Mouse (Mus musculus) embryonic facial prominence, embryonic 11.5 days (tissue): ENCODE measurements around the gene Atf2. TPM values are rescaled to one million over a fixed set of nuclear protein-coding genes. Genes with fewer than 3 reads are reported as not detected.
A peak's percentile ranks its signal among the peaks of the same experiment; 100 is the strongest.
"Not testable (repeated sequence)": the region's sequence is repeated elsewhere in the genome, so short reads cannot be mapped to it uniquely, and the experiment has no call there.

Experiments used
- ATAC-seq: fragments of 200-750 bp; cut with Nextera tagmentation; replicated peaks from 2 replicates; pipeline ENCODE4 v1.8.0; 2017; ENCODE audit warnings: low read depth; ENCODE audit not compliant: insufficient number of reproducible peaks, low FRiP score, low TSS enrichment
- DNase-seq: peaks from one replicate; pipeline ENCODE4 v3.0.0-alpha.2; 2015; ENCODE audit warnings: low spot score
- H3K27ac ChIP-seq: fragments of 300-500 bp; sonication (generic); replicated peaks from 2 replicates; pipeline ENCODE4 v1.5.1; 2014; ENCODE audit warnings: mild to moderate bottlenecking, low read depth, low read length, control low read depth
- H3K27me3 ChIP-seq: fragments of 300-500 bp; sonication (generic); 2 replicates; pipeline ENCODE4 v1.6.1; 2014; ENCODE audit warnings: mild to moderate bottlenecking, low read length, moderate library complexity, mixed read lengths; ENCODE audit not compliant: control insufficient read depth, insufficient read depth
- H3K36me3 ChIP-seq: fragments of 300-500 bp; sonication (generic); replicated peaks from 2 replicates; pipeline ENCODE4 v1.6.1; 2014; ENCODE audit warnings: low read depth, mild to moderate bottlenecking, low read length, moderate library complexity, mixed read lengths; ENCODE audit not compliant: control insufficient read depth, insufficient read depth
- H3K4me1 ChIP-seq: fragments of 300-500 bp; sonication (generic); 2 replicates; pipeline ENCODE4 v1.6.1; 2014; ENCODE audit warnings: low read length, mixed read lengths; ENCODE audit not compliant: control insufficient read depth, insufficient read depth
- H3K4me2 ChIP-seq: fragments of 300-500 bp; sonication (generic); 2 replicates; pipeline ENCODE4 v1.6.1; 2014; ENCODE audit warnings: low read depth, mild to moderate bottlenecking, control low read depth, low read length, moderate library complexity
- H3K4me3 ChIP-seq: fragments of 300-500 bp; sonication (generic); 2 replicates; pipeline ENCODE4 v1.5.1; 2014; ENCODE audit warnings: low read depth, low read length, control low read depth
- H3K9ac ChIP-seq: fragments of 300-500 bp; sonication (generic); replicated peaks from 2 replicates; pipeline ENCODE4 v1.6.1; 2014; ENCODE audit warnings: mild to moderate bottlenecking, control low read depth, low read length
- H3K9me3 ChIP-seq: fragments of 300-500 bp; sonication (generic); replicated peaks from 2 replicates; pipeline ENCODE4 v1.6.1; 2016; ENCODE audit warnings: mild to moderate bottlenecking, low read length, inconsistent platforms, mixed read lengths; ENCODE audit not compliant: control insufficient read depth
- WGBS: fragments of 180-500 bp; shearing (Covaris S2); extraction: QIAGEN DNeasy Blood & Tissue Kit; methylation state at CpG from one replicate; pipeline ENCODE4 v1.1.7; 2014; 5-methylcytosine and 5-hydroxymethylcytosine counted together
- polyA plus RNA-seq: library from polyadenylated mRNA; unstranded; fragments of >200 nt; fragmentation: Nextera tagmentation; extraction: Ambion mirVana; gene quantifications from 2 replicates; pipeline ENCODE4 v1.2.1, GENCODE M21; 2014

The Atf2 gene
- polyA plus RNA-seq, 1 experiment from 2014 or later: 81.6 TPM

DNA sequence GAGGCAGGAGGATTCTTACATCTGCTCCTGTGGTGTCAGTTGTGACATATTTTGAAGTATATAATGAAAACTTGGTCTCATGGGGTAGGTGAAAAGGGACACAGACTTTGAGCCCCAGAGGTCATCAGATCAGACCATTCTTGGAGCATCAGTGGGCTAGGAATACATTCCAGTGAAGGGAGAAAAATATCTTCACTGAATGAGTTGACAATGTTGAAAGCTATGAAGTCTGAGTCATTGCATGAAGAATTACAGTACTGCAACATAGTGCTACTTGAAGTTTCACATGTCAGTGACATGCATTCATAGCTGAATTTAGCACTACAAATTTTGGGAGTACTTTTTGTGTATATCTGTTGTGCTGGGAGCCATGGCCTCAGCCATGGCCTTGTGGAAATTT is 8.7 kb upstream of the Atf2 start:
- no peaks in the 10 kb centered on the region for H3K4me1 ChIP-seq
- H3K27ac ChIP-seq: no peak overlapping the region
- no peaks in the 10 kb centered on the region for H3K9me3 ChIP-seq
- no peak overlapping the region for H3K4me3 ChIP-seq
- no peaks in the 10 kb centered on the region; the same call in 1 of the 2 replicates for H3K36me3 ChIP-seq
- H3K9ac ChIP-seq: no peak overlapping the region
- no peak overlapping the region for H3K4me2 ChIP-seq
- DNase-seq (no peak), ATAC-seq (no peak)
- no peaks in the 10 kb centered on the region for H3K27me3 ChIP-seq

DNA sequence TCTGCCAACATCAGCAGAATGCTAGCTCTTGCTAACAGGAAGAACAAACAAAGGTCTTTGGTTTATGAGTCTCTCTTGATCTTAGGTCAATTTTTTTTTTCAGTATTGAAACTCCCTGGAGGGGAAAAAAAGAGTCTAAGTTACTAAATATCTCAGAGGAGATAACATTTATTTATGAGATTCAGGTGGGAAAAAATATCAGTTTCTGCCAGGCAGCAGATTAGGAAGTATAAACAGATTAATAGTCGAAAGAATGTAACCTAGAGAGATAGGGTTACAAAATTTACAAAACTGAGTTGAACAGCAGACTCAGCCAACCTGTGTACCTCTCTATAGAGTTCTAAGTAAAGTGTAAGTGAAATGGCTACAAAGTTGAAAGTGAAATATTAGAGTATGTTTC is 7.9 kb upstream of the Atf2 start:
- Histone ChIP-seq H3K9me3 (no peaks in the 10 kb centered on the region), H3K27ac (no peak overlapping the region), H3K9ac (no peak overlapping the region), H3K36me3 (no peaks in the 10 kb centered on the region; the same call in 1 of the 2 replicates), H3K4me3 (no peak overlapping the region), H3K4me2 (no peak overlapping the region), H3K27me3 (no peaks in the 10 kb centered on the region), H3K4me1 (no peaks in the 10 kb centered on the region)
- WGBS: 73% methylated on average over 1 of the region's 1 CpGs
- no peak for ATAC-seq
- DNase-seq: no peak

DNA sequence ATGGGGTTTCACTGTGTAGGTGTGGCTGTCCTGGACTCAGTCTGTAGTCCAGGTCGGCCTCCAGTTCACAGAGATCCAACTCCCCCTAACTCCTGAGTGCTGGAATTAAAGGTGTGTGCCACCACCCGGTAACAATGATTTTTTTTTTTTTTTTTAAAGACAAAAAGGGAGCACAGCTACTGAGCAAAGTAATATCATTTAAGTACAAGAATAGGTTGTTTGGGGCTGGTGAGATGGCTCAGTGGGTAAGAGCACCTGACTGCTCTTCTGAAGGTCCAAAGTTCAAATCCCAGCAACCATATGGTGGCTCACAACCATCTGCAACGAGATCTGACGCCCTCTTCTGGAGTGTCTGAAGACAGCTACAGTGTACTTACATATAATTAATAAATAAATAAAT is 4.5 kb upstream of the Atf2 start:
- not testable (repeated sequence) for H3K4me3 ChIP-seq, H3K27me3 ChIP-seq, ATAC-seq, H3K27ac ChIP-seq, H3K9ac ChIP-seq, H3K36me3 ChIP-seq, DNase-seq, H3K4me1 ChIP-seq, H3K9me3 ChIP-seq, H3K4me2 ChIP-seq
- WGBS: 59% methylated on average over 4 of the region's 4 CpGs

- DNase-seq (no peak), ATAC-seq (no peak)
- no peaks in the 10 kb centered on the region for H3K27me3 ChIP-seq
- no peaks in the 10 kb centered on the region for H3K36me3 ChIP-seq
- peak overlapping the region; percentile 49 for H3K4me2 ChIP-seq
- no peaks in the 10 kb centered on the region for H3K9me3 ChIP-seq
- H3K9ac ChIP-seq: peak overlapping the region; percentile 66
- H3K27ac ChIP-seq: 0 out of 2 replicates have a peak overlapping the region, but pooled peaks have one; percentile 65
- H3K4me1 ChIP-seq: no peaks in the 10 kb centered on the region
- 71% methylated on average over 22 of the region's 22 CpGs for WGBS
- peak overlapping the region; percentile 90 for H3K4me3 ChIP-seq
Observed at GRCm38 (mm10) chr2:73893473-73894270, 1.2 kb upstream of the Atf2 start.

DNA sequence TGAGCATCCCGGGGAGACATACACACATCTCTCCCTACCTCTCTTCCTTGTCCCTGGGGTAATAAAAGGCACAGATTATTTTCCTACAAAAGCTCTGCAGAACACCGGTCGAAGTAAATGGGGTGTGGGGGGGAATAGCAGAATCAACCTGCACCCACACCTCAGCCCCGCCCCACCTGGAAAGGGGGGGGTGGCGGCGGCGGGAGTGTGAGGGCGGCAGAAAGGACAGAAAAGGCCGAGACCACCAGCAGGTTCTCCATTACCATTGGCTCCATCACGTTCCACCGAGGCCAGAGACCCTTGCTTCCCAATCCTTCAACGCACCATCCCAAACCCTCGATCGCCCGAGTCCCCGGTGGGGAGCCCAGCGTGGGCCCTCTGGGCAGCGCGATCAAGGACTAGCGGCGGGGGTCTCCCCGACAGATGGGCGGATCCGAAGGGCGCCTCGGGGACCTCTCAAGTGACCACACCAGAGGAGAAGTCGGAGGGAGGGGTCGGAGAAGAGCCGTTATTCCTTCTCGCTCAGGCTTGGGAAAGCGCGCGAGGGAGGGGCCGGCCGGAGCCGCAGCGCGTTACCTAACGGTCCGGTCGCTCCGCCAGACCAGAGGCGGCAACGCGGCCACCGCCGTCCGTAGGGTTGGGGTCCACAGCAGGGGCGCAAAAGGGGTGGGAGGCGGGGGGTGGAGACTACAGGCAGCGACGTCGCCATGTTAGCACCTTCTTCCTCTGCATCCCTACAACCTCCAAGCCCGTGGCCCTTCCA is 557 bp downstream of the Atf2 start:
- DNase-seq: peak; percentile 68
- WGBS: under 1% methylated on average over 53 of the region's 54 CpGs
- peak overlapping the region; percentile 73 for H3K4me2 ChIP-seq
- H3K27ac ChIP-seq: peak overlapping the region; percentile 80
- no peaks in the 10 kb centered on the region for H3K36me3 ChIP-seq
- no peaks in the 10 kb centered on the region for H3K27me3 ChIP-seq
- H3K9ac ChIP-seq: peak overlapping the region; percentile 95
- H3K9me3 ChIP-seq: no peaks in the 10 kb centered on the region
- peak; percentile 78 for ATAC-seq
- H3K4me1 ChIP-seq: no peaks in the 10 kb centered on the region
- peak overlapping the region; percentile 90 for H3K4me3 ChIP-seq

DNA sequence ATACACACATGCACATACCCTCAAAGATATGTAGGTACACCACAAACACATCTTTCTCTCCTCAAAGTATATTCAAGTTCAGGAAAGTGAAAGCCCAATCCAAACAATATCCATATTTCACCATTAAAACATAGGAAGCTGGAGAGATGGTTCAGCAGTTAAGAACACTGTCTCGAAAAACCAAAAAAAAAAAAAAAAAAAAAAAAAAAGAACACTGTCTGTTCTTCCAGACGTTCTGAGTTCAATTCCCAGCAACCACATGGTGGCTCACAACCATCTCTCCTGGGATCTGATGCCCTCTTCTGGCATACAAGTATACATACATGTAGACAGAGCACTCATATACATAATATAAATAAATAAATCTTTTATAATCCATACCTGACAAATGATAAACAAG is 6.4 kb downstream of the Atf2 start:
- WGBS: 78% methylated on average over 2 of the region's 2 CpGs
- Histone ChIP-seq H3K27me3 (no peaks in the 10 kb centered on the region), H3K9ac (no peak overlapping the region), H3K4me3 (no peak overlapping the region), H3K9me3 (no peaks in the 10 kb centered on the region), H3K36me3 (no peaks in the 10 kb centered on the region; the same call in 1 of the 2 replicates), H3K4me1 (no peaks in the 10 kb centered on the region), H3K4me2 (no peak overlapping the region), H3K27ac (no peak overlapping the region)
- DNase-seq (no peak), ATAC-seq (no peak)

DNA sequence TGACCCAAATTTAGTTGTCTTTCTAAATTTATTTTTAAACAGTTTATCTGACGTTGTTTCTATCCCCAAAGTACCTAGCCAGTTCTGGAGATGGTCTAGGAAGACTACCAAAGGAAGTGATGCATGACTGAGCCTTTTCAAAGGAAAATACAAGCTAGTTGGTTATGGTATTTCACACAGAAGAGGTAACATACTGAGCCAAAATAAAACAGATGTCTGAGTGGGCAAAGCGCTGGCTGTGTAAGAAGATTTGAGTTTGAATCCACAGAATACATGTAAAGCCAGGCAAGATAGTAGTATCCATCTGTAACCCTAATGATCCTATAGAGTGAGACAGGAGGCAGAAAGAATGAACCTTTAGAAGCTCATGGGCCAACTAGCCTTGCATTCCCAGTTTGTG is 14.5 kb downstream of the Atf2 start:
- Histone ChIP-seq H3K27ac (no peak overlapping the region), H3K4me3 (no peak overlapping the region), H3K9ac (no peak overlapping the region), H3K36me3 (no peaks in the 10 kb centered on the region; the same call in 1 of the 2 replicates), H3K27me3 (no peaks in the 10 kb centered on the region), H3K9me3 (no peaks in the 10 kb centered on the region), H3K4me1 (no peaks in the 10 kb centered on the region), H3K4me2 (no peak overlapping the region)
- no peak for ATAC-seq
- no peak for DNase-seq
- WGBS: 94% methylated on average over 2 of the region's 2 CpGs
